9 mouse cellular contexts compared by ENCODE assay signal in the genomic region with DNA sequence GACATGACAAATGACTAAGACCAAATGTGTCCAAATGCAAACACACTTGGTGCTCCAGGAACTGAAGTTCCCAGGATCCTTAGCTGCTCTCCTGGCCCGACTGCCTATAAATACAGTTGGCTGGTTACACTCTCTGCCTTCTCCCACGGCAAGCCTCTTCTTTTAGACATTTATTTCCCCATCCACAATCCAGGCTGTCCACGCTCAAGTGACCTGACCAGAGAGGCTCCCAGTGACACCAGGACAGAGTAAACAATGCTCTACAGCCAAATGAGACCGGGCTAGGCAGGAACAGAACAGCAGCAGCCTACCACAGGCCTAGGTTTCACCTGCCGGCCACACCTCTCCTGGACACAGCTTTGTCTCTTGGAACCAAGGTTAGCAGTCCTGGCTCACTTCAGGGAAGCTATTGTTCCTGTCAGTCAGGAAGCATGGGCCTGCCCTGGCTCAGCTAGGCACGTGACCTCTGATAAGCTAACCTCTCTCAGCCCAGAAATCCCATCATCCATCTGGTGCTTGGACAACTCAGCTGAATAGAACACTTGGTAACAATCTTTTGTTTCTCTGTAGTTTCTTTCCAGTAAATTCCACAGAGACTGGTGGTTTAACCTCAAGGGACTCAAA. TPM values are rescaled to one million over a fixed set of nuclear protein-coding genes. Genes with fewer than 3 reads are reported as not detected.
DNase-seq lines count a peak whose midpoint lies in the region; ATAC-seq and TF ChIP-seq lines count a peak whose summit lies in the region.
"Had no signal": no experiment of that assay in that cellular context is flagged by ENCODE, and none has a peak within 500 bp of the region (broad histone marks: within the 10 kb centered on the region; RNA-seq: fewer than 3 reads in every experiment).

No protein-coding gene starts in this region.

- WGBS in hindbrain, postnatal 0 days, result 54% methylated on average over 6 of the region's 6 CpGs
- 41% methylated on average over 6 of the region's 6 CpGs for WGBS in liver, embryonic 15.5 days (ENCODE audit: insufficient replicate concordance)
- 67% methylated on average over 6 of the region's 6 CpGs for WGBS in midbrain, postnatal 0 days

- no peak for TF ChIP-seq CTCF in hindbrain, postnatal 0 days (IDR thresholded peaks at IDR 0.05; ENCODE audit: low read depth)
- no peak for TF ChIP-seq CTCF in midbrain, postnatal 0 days (IDR thresholded peaks at IDR 0.05)

- H3K9ac ChIP-seq in ES-E14 (ENCODE audit: insufficient read depth, low read depth, low read length, poor library complexity, severe bottlenecking), result 0 out of 2 replicates have a peak overlapping the region, but pooled peaks have one; percentile 16
- H3K9ac ChIP-seq in hindbrain, postnatal 0 days (replicated peaks; ENCODE audit: low read length), result no peak overlapping the region
- H3K9ac ChIP-seq in liver, embryonic 15.5 days, result no peak overlapping the region
- H3K9ac ChIP-seq in midbrain, postnatal 0 days (replicated peaks; ENCODE audit: low read length, poor library complexity, severe bottlenecking), result no peak overlapping the region
- H3K9ac ChIP-seq: limb, embryonic 13.5 days had no signal

- H3K4me3 ChIP-seq in ES-E14 (ENCODE audit: insufficient read depth in 1 of 2, low read depth in 1 of 2, low read length in 2 of 2, poor library complexity in 1 of 2, severe bottlenecking in 1 of 2), result peak overlapping the region in 1 of 2 experiments; percentile 22; a peak in 1 of 4 replicates
- H3K4me3 ChIP-seq in brown adipose tissue, adult 24 weeks (ENCODE audit: insufficient read depth, low read depth, low read length), result no peak overlapping the region
- H3K4me3 ChIP-seq in hindbrain, postnatal 0 days (ENCODE audit: low read length), result no peak overlapping the region
- no peak overlapping the region for H3K4me3 ChIP-seq in liver, embryonic 15.5 days (replicated peaks)
- no peak overlapping the region for H3K4me3 ChIP-seq in midbrain, postnatal 0 days (ENCODE audit: low read depth, low read length)
- H3K4me3 ChIP-seq: limb, embryonic 13.5 days had no signal

- peaks cover 27 to 44% of the 10 kb centered on the region in 2 experiments for H3K4me1 ChIP-seq in ES-E14 (ENCODE audit: control insufficient read depth in 2 of 2, insufficient read depth in 2 of 2, low read length in 2 of 2, poor library complexity in 1 of 2)
- peaks cover 20% of the 10 kb centered on the region for H3K4me1 ChIP-seq in brown adipose tissue, adult 24 weeks (ENCODE audit: control insufficient read depth, insufficient read depth, insufficient read length, low read length)
- 0 out of 2 replicates have a peak, but pooled peaks cover 3% of the 10 kb centered on the region for H3K4me1 ChIP-seq in hindbrain, postnatal 0 days (ENCODE audit: insufficient read depth, low read length)
- peaks cover 50% of the 10 kb centered on the region for H3K4me1 ChIP-seq in liver, embryonic 15.5 days (replicated peaks)
- H3K4me1 ChIP-seq in midbrain, postnatal 0 days (ENCODE audit: insufficient read depth, low read length), result no peaks in the 10 kb centered on the region

- no peaks in the 10 kb centered on the region for H3K9me3 ChIP-seq in ES-E14 (ENCODE audit: control insufficient read depth, insufficient read depth, low read depth, low read length)
- no peaks in the 10 kb centered on the region for H3K9me3 ChIP-seq in hindbrain, postnatal 0 days (ENCODE audit: low read length)
- H3K9me3 ChIP-seq in liver, embryonic 15.5 days (replicated peaks), result no peaks in the 10 kb centered on the region
- H3K9me3 ChIP-seq in midbrain, postnatal 0 days (ENCODE audit: low read length), result no peaks in the 10 kb centered on the region
- H3K9me3 ChIP-seq: limb, embryonic 13.5 days had no signal

- peak; percentile 59 for DNase-seq in ES-E14 (ENCODE audit: low read depth, low spot score)
- no peak for DNase-seq in hindbrain, postnatal 0 days (ENCODE audit: low spot score)
- no peak for DNase-seq in adrenal gland, postnatal 4 days (ENCODE audit: low spot score in 2 of 2)
- no peak for DNase-seq in midbrain, postnatal 0 days (ENCODE audit: low spot score)
- DNase-seq: cerebellum, adult 9-10 months had no signal

- no peak for ATAC-seq in hindbrain, postnatal 0 days
- peak; percentile 56 for ATAC-seq in liver, embryonic 15.5 days (ENCODE audit: insufficient read depth)
- ATAC-seq in erythroid progenitor cell, adult 5-6 weeks (replicated peaks; ENCODE audit: low FRiP score, poor library complexity, severe bottlenecking), result no peak
- ATAC-seq in midbrain, postnatal 0 days (ENCODE audit: low FRiP score), result no peak

- peak overlapping the region; percentile 87 for H3K27ac ChIP-seq in ES-E14 (ENCODE audit: insufficient read depth, low read depth, low read length, poor library complexity, severe bottlenecking)
- peak overlapping the region; percentile 38; the same call in 1 of the 2 replicates for H3K27ac ChIP-seq in brown adipose tissue, adult 24 weeks (replicated peaks; ENCODE audit: low read depth, low read length)
- H3K27ac ChIP-seq in hindbrain, postnatal 0 days, result peak overlapping the region; percentile 49; the same call in 1 of the 2 replicates
- H3K27ac ChIP-seq in liver, embryonic 15.5 days (replicated peaks), result peak overlapping the region; percentile 78
- H3K27ac ChIP-seq in midbrain, postnatal 0 days (ENCODE audit: low read depth, low read length), result no peak overlapping the region
- H3K27ac ChIP-seq: limb, embryonic 13.5 days had no signal

- H3K27me3 ChIP-seq in hindbrain, postnatal 0 days (ENCODE audit: insufficient read depth, low read length), result no peaks in the 10 kb centered on the region
- H3K27me3 ChIP-seq in liver, embryonic 15.5 days, result no peaks in the 10 kb centered on the region
- no peaks in the 10 kb centered on the region for H3K27me3 ChIP-seq in midbrain, postnatal 0 days (ENCODE audit: insufficient read depth, low read length)
- H3K27me3 ChIP-seq: limb, embryonic 13.5 days had no signal

- no peaks in the 10 kb centered on the region; the same call in 1 of the 2 replicates for H3K36me3 ChIP-seq in ES-E14 (ENCODE audit: control insufficient read depth, insufficient read depth, low read length, poor library complexity, severe bottlenecking)
- no peaks in the 10 kb centered on the region for H3K36me3 ChIP-seq in hindbrain, postnatal 0 days (ENCODE audit: insufficient read depth, low read length)
- no peaks in the 10 kb centered on the region for H3K36me3 ChIP-seq in liver, embryonic 15.5 days (replicated peaks)
- no peaks in the 10 kb centered on the region for H3K36me3 ChIP-seq in midbrain, postnatal 0 days (ENCODE audit: insufficient read depth, low read length)

- in situ Hi-C loops in ES-E14 (cut with MboI; ENCODE audit: low sequenced_read_pairs in 2 of 2, unreplicated experiment in 2 of 2), result no loop called here

- no peak overlapping the region for H3K4me2 ChIP-seq in hindbrain, postnatal 0 days (ENCODE audit: low read depth, low read length)
- no peak overlapping the region for H3K4me2 ChIP-seq in liver, embryonic 15.5 days
- H3K4me2 ChIP-seq in midbrain, postnatal 0 days (ENCODE audit: low read depth, low read length, poor library complexity, severe bottlenecking), result no peak overlapping the region
- H3K4me2 ChIP-seq: limb, embryonic 13.5 days had no signal

TF ChIP-seq in ES-E14, 5 proteins besides CTCF, POLR2A, EP300 and RAD21:
- TF ChIP-seq CHD2 (IDR thresholded peaks at IDR 0.05; ENCODE audit: low read depth, low read length) (no peak), ZNF384 (IDR thresholded peaks at IDR 0.05; ENCODE audit: low read depth, low read length) (no peak), MAFK (IDR thresholded peaks at IDR 0.05; ENCODE audit: insufficient read depth, low read depth, low read length) (no peak), HCFC1 (IDR thresholded peaks at IDR 0.05; ENCODE audit: borderline replicate concordance, insufficient read depth, low read length) (no peak), ZC3H11A (IDR thresholded peaks at IDR 0.05; ENCODE audit: borderline replicate concordance, low read depth, low read length) (no peak)

RNA-seq across cellular contexts. Expression of a gene that starts 43.8 kb away (rescaled TPM):
- 235 and 255 TPM in 2 replicates for total RNA-seq in ES-E14 (2012; rRNA removed)
- 2.9 and 3.3 TPM in 2 replicates for polyA plus RNA-seq in brown adipose tissue, adult 24 weeks (2012; ENCODE audit: insufficient read depth, insufficient read length, missing spikeins)
- 18.3 and 22.4 TPM in 2 replicates for total RNA-seq in hindbrain, postnatal 0 days (2014; rRNA removed)
- polyA plus RNA-seq in hindbrain, postnatal 0 days (2015; fragmentation: Nextera tagmentation; extraction: Ambion mirVana), result 7.4 and 8.3 TPM in 2 replicates
- 7.9 and 9.4 TPM in 2 replicates for polyA plus RNA-seq in liver, embryonic 15.5 days (2015; fragmentation: Nextera tagmentation; extraction: Ambion mirVana)
- total RNA-seq in erythroid progenitor cell, adult 5-6 weeks (2015; ENCODE audit: low replicate concordance), result 16.2 and 21.4 TPM in 2 replicates
- total RNA-seq in erythroid progenitor cell, adult 5-6 weeks (2017; ENCODE audit: low replicate concordance), result 10.8 and 13.0 TPM in 2 replicates
- 10 to 100 TPM; 59.3 to 80.6 TPM for total RNA-seq in adrenal gland, postnatal 4 days (2021)
- total RNA-seq in midbrain, postnatal 0 days (2014; rRNA removed), result 17.1 and 18.0 TPM in 2 replicates
- polyA plus RNA-seq in midbrain, postnatal 0 days (2015; fragmentation: Nextera tagmentation; extraction: Ambion mirVana), result 6.2 and 7.4 TPM in 2 replicates
